Mouse (Mus musculus) kidney, adult 9 months (tissue): Measurements from ENCODE around the gene Psg23.
"Not testable (repeated sequence)": the region's sequence is repeated elsewhere in the genome, so short reads cannot be mapped to it uniquely, and the experiment has no call there.

Experiments
- DNase-seq: peaks from one replicate; pipeline ENCODE4 v3.0.0; 2022

Psg23 gene

DNA sequence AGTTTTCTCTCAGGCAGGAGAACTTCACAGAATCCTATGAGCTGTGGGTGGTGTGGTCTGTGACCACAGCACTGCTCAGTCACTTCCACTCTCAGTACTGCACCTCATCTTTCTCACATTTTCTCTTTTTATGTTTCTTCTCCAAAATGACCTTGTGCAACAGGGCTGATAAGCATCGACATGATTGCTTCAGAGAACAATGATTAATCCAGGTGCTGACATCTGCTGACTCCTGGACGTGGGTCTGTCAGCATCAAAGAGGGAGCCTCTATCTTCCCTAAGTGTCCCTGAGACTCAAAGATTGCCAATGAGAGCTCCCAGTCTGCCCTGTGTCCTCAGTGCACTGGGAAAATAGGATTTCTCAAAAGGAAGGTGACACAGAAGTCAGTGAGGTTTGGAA, at the start of gene Psg23:
Gene Psg23 (minus strand): TSS at position 101 of the 400 bp plus-strand sequence.
- DNase-seq, result not testable (repeated sequence)

DNA sequence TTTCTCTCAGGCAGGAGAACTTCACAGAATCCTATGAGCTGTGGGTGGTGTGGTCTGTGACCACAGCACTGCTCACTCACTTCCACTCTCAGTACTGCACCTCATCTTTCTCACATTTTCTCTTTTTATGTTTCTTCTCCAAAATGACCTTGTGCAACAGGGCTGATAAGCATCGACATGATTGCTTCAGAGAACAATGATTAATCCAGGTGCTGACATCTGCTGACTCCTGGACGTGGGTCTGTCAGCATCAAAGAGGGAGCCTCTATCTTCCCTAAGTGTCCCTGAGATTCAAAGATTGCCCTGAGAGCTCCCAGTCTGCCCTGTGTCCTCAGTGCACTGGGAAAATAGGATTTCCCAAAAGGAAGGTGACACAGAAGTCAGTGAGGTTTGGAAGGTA, 40.3 kb upstream of the Psg23 start, which contains the start of gene Psg21:
Gene Psg21 (minus strand): TSS at position 101 of the 400 bp plus-strand sequence.
- not testable (repeated sequence) for DNase-seq

- not testable (repeated sequence) for DNase-seq
Observed at GRCm38 (mm10) chr7:18626921-18627320, 10.6 kb upstream of the Psg23 start.

DNA sequence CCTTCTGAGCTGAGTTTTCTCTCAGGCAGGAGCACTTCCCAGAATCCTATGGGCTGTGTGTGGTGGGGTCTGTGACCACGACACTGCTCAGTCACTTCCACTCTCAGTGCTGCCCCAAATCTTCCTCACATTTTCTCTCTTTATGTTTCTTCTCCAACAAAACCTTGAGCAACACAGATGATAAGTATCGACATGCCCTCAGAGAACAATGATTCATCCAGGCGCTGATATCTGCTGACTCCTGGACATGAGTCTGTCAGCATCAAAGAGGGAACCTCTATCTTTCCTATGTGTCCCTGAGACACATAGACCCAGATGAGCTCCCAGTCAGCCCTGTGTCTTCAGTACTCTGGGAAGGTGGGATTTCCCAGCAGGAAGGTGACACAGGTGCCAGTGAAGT, 49.1 kb downstream of the Psg23 start, which contains the start of gene Psg27:
Gene Psg27 (minus strand): TSS at position 101 of the 400 bp plus-strand sequence.
- DNase-seq, result no peak

DNA sequence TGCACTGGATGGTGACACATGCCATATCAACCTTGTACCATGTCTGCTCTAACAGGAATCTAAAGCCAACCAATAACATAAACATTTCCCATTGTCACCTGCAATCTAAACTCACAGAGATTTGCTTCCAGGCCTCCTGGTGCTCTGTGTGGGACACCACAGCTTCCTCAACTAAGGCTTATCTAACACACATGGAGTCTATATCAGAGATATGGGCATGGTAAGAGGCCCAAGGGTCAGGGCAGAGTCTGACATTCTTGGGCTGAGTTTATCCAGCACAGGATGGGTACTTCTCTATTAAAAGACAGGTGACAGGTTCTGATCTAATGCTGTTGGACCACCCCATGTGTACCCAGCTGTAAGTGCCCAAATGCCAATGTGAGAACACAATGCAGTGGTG, 56.5 kb downstream of the Psg23 start:
- DNase-seq, result no peak
